Mouse (Mus musculus): ENCODE measurements around the gene Vmn1r30.

The Vmn1r30 gene

GRCm38 (mm10) chr6:58443285-58443684 is at the start of gene Vmn1r30:
Gene Vmn1r30, minus strand, starts transcription at chr6:58443385.
- no peak for DNase-seq (ENCODE audit: low spot score in 2 of 2)

DNA sequence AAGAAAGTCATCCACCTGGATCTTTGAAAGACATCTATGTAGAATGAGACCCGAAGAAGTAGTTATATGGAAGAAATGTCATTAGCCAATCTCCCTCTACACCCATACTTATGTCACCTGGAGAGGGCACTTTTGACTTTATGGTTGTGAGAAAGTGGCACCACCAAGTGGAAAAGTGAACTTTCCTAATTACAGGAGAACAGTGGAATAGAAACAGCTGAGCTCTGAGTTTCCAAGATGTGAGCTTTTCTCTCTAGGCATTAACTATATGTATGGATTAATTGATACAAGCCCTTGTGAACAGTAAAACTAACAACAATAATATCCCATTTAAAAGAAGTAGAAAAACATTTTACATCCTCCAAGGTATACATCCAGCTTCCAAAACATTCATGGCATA is 32.0 kb upstream of the Vmn1r30 start, which contains the start of gene Vmn1r31:
Gene Vmn1r31, minus strand, starts transcription at position 101 of the 400 bp plus-strand sequence.
- no peak for DNase-seq (ENCODE audit: low spot score in 2 of 2)
